Mouse (Mus musculus) C2C12 (cell line): ENCODE data around the gene Lyg2.

Source experiments
- CTCF ChIP-seq: IDR thresholded peaks from one replicate; pipeline ENCODE4 v1.5.1; 2011; ENCODE audit not compliant: control insufficient read depth, insufficient read depth, insufficient read length
- FOSL1 ChIP-seq: IDR thresholded peaks from one replicate; pipeline ENCODE4 v1.8.0; 2011; ENCODE audit warnings: mild to moderate bottlenecking, low read length; ENCODE audit not compliant: poor library complexity, insufficient read depth, severe bottlenecking
- MAX ChIP-seq: IDR thresholded peaks from one replicate; pipeline ENCODE4 v1.6.1; 2011; ENCODE audit warnings: mild to moderate bottlenecking, control low read depth
- MYOD1 ChIP-seq: IDR thresholded peaks from one replicate; pipeline ENCODE4 v1.6.1; 2011; ENCODE audit warnings: low read depth; ENCODE audit not compliant: control insufficient read depth, insufficient read length
- USF1 ChIP-seq: IDR thresholded peaks from one replicate; pipeline ENCODE4 v1.6.1; 2011; ENCODE audit warnings: low read depth, mild to moderate bottlenecking, control low read depth, moderate library complexity

- no peak for TF ChIP-seq CTCF
- no peak for TF ChIP-seq MAX
- no peak for TF ChIP-seq MYOD1
- TF ChIP-seq USF1 = no peak
- no peak for TF ChIP-seq FOSL1
These were observed 48.5 kb downstream of the Lyg2 start for GRCm38 (mm10) chr1:37867684-37868322.
